Mouse (Mus musculus) MEL (cell line): ENCODE results near the gene Sult4a1.

ENCODE experiments used
- CHD1 ChIP-seq: IDR thresholded peaks from 2 replicates; pipeline ENCODE4 v1.6.1; 2012; ENCODE audit warnings: low read depth, mild to moderate bottlenecking, inconsistent platforms, low read length, improper control_type of control experiment
- CTCF ChIP-seq, 3 experiments: IDR thresholded peaks in 2 of 3; conservative IDR thresholded peaks in 1 of 3; 2 replicates each; pipeline ENCODE4 v1.5.1; 2011 to 2012; ENCODE audit warnings: low read length in 3 of 3, low read depth in 2 of 3, mild to moderate bottlenecking in 2 of 3, improper control_type of control experiment in 1 of 3, inconsistent platforms in 1 of 3, mixed read lengths in 1 of 3, moderate library complexity in 1 of 3; ENCODE audit not compliant: control insufficient read depth in 1 of 3, insufficient read depth in 1 of 3, poor library complexity in 1 of 3, severe bottlenecking in 1 of 3
- E2F4 ChIP-seq: IDR thresholded peaks from 2 replicates; pipeline ENCODE4 v1.6.1; 2011; ENCODE audit warnings: low read depth, low read length, improper control_type of control experiment, borderline replicate concordance
- EP300 ChIP-seq, 2 experiments: IDR thresholded peaks; 2 replicates each; pipeline ENCODE4 v1.6.1; 2011; ENCODE audit warnings: improper control_type of control experiment in 2 of 2, low read length in 2 of 2, low read depth in 1 of 2, mild to moderate bottlenecking in 1 of 2
- KAT2A ChIP-seq: conservative IDR thresholded peaks from 2 replicates; pipeline ENCODE4 v1.6.1; 2012; ENCODE audit warnings: low read depth, low read length, improper control_type of control experiment, inconsistent platforms
- MAX ChIP-seq: IDR thresholded peaks from 2 replicates; pipeline ENCODE4 v1.6.1; 2011; ENCODE audit warnings: low read length, improper control_type of control experiment
- POLR2A ChIP-seq, 2 experiments: IDR thresholded peaks; 2 replicates each; pipeline ENCODE4 v1.6.1; 2011 to 2012; ENCODE audit warnings: low read length in 2 of 2, mild to moderate bottlenecking in 2 of 2, control low read depth in 1 of 2, improper control_type of control experiment in 1 of 2, low read depth in 1 of 2, moderate library complexity in 1 of 2; ENCODE audit not compliant: control insufficient read depth in 1 of 2, insufficient read depth in 1 of 2, poor library complexity in 1 of 2
- POLR2AphosphoS5 ChIP-seq: IDR thresholded peaks from 2 replicates; pipeline ENCODE4 v1.6.1; 2012; ENCODE audit warnings: low read depth, borderline replicate concordance, mild to moderate bottlenecking, inconsistent platforms, low read length, moderate library complexity, mixed read lengths
- UBTF ChIP-seq: IDR thresholded peaks from 2 replicates; pipeline ENCODE4 v1.6.1; 2012; ENCODE audit warnings: low read depth, mild to moderate bottlenecking, inconsistent platforms, low read length, improper control_type of control experiment, moderate library complexity, borderline replicate concordance; ENCODE audit not compliant: insufficient read depth
- USF1 ChIP-seq: IDR thresholded peaks from 2 replicates; pipeline ENCODE4 v1.6.1; 2014; ENCODE audit warnings: low read depth, mild to moderate bottlenecking, inconsistent platforms, low read length, improper control_type of control experiment, moderate library complexity
- ZMIZ1 ChIP-seq: IDR thresholded peaks from 2 replicates; pipeline ENCODE4 v1.6.1; 2012; ENCODE audit warnings: low read depth, mild to moderate bottlenecking, inconsistent platforms, low read length, improper control_type of control experiment, moderate library complexity

DNA sequence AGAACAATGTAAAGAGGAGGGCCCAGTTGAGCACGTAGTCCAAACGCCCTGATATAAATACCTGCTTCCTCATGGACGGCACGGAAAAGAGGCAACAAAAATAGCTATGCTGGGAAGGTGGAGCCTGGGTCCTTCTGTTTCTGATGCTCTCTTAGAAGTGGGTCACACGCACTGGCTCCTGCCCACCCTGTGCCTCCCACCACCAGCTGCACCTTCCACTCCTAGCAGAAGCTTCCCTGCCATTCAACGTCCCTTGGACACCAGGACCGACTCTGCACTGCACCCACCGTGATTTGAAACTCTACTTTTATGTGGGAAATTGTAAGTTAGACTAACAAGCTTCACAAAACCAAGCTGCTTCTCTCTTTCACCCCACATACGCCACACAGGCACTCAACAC lies 53.2 kb downstream of the Sult4a1 start:
- TF ChIP-seq E2F4 (no peak), CTCF (IDR thresholded peaks at IDR 0.05 in 2 of 3, conservative IDR thresholded peaks at IDR 0.05 in 1 of 3; ENCODE audit: control insufficient read depth in 1 of 3, insufficient read depth in 1 of 3, low read depth in 2 of 3, low read length in 3 of 3, poor library complexity in 1 of 3, severe bottlenecking in 1 of 3) (no peak), UBTF (no peak), POLR2A (IDR thresholded peaks at IDR 0.05; ENCODE audit: control insufficient read depth in 1 of 2, insufficient read depth in 1 of 2, low read depth in 1 of 2, low read length in 2 of 2, poor library complexity in 1 of 2) (no peak), EP300 (IDR thresholded peaks at IDR 0.05; ENCODE audit: low read depth in 1 of 2, low read length in 2 of 2) (no peak), ZMIZ1 (no peak), USF1 (no peak), CHD1 (no peak), KAT2A (no peak), POLR2AphosphoS5 (no peak), MAX (no peak)
